Mouse (Mus musculus) kidney, postnatal 0 days (tissue): ENCODE data around the gene Tspan18. TPM values are rescaled to one million over a fixed set of nuclear protein-coding genes. Genes with fewer than 3 reads are reported as not detected.
A peak's percentile ranks its signal among the peaks of the same experiment; 100 is the strongest.

ENCODE experiments used
- ATAC-seq: fragments of 200-750 bp; cut with Nextera tagmentation; replicated peaks from 2 replicates; pipeline ENCODE4 v1.8.0; 2017; ENCODE audit warnings: low read depth, moderate number of reproducible peaks, moderate TSS enrichment, moderate library complexity; ENCODE audit not compliant: low FRiP score
- DNase-seq: peaks from one replicate; pipeline ENCODE4 v3.0.0-alpha.2; 2016; ENCODE audit warnings: low spot score
- H3K27ac ChIP-seq: fragments of 300-500 bp; sonication (generic); 2 replicates; pipeline ENCODE4 v1.5.1; 2014; ENCODE audit warnings: mild to moderate bottlenecking
- H3K27me3 ChIP-seq: fragments of 300-500 bp; sonication (generic); 2 replicates; pipeline ENCODE4 v1.6.1; 2014; ENCODE audit warnings: low read length, mixed read lengths; ENCODE audit not compliant: insufficient read depth
- H3K36me3 ChIP-seq: fragments of 300-500 bp; sonication (generic); 2 replicates; pipeline ENCODE4 v1.6.1; 2014; ENCODE audit warnings: low read length, mixed read lengths; ENCODE audit not compliant: insufficient read depth
- H3K4me1 ChIP-seq: fragments of 300-500 bp; sonication (generic); replicated peaks from 2 replicates; pipeline ENCODE4 v1.6.1; 2014; ENCODE audit warnings: antibody characterized with exemption, low read length, mixed read lengths; ENCODE audit not compliant: insufficient read depth
- H3K4me2 ChIP-seq: fragments of 300-500 bp; sonication (generic); 2 replicates; pipeline ENCODE4 v1.6.1; 2014; ENCODE audit warnings: mild to moderate bottlenecking, low read length, moderate library complexity, mixed read lengths
- H3K4me3 ChIP-seq: fragments of 300-500 bp; sonication (generic); replicated peaks from 2 replicates; pipeline ENCODE4 v1.5.1; 2014; ENCODE audit warnings: low read depth, low read length
- H3K9ac ChIP-seq: fragments of 300-500 bp; sonication (generic); 2 replicates; pipeline ENCODE4 v1.6.1; 2014; ENCODE audit warnings: low read depth, low read length
- H3K9me3 ChIP-seq: fragments of 300-500 bp; sonication (generic); replicated peaks from 2 replicates; pipeline ENCODE4 v1.6.1; 2016; ENCODE audit warnings: low read length, inconsistent platforms, mixed read lengths
- CTCF ChIP-seq: IDR thresholded peaks from 2 replicates; pipeline ENCODE4 v1.5.1; 2016; ENCODE audit warnings: antibody characterized with exemption, low read depth, mild to moderate bottlenecking, moderate library complexity
- WGBS: fragments of 180-500 bp; shearing (Covaris S2); extraction: QIAGEN DNeasy Blood & Tissue Kit; methylation state at CpG from one replicate; pipeline ENCODE4 v1.1.7; 2014; 5-methylcytosine and 5-hydroxymethylcytosine counted together
- polyA plus RNA-seq: library from polyadenylated mRNA; unstranded; fragments of >200 nt; fragmentation: Nextera tagmentation; extraction: Ambion mirVana; gene quantifications from 2 replicates; pipeline ENCODE4 v1.2.1, GENCODE M21; 2015

Tspan18 gene
- 26.4 and 29.2 TPM in 2 replicates for polyA plus RNA-seq

DNA sequence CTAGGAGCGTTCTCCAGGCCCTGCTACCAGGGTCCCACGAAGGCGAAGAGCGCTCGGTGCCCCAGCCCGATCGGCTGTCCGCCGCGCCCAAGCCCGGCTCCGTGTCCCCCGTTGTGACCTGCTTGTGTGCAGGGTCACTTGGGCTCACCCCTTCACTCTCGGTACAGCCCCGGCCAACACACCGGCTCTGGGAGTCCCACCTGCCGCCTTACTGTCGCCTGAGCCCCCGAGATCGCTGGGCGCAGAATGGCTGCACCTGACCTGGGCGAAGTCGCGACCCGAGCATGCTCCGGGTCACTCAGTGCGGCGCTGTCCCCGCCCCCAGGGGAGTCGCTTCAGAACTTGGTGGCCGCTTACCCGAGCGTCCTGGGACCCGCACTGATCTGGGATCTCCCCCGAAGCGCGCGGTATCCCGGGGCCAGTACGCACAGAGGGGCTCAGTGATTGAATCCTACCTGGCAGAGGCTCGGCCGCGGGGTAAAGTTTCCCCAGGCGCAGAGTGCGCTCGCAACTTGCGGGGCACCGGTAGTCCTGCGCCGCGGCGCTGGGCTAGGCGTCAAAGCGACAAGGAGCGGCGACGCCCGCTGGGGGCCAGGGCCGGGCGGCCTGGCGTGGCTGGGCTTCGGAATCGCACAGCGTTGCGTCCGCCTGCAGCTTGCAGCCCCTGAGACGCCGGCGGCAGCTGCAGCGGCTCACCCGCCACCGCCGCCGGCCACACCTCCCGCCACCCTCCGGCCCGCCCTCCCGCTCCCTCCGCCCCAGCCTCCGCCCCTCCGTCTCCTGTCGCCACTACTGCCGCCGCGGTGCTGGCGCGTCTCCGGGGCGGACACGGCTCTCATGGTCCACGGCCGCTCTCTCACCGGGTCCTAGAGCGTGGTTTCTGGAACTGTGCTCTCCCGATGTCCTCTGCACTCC is at the start of gene Tspan18:
Gene Tspan18, minus strand, starts transcription at position 689 of the 915 bp plus-strand sequence.
- H3K9me3 ChIP-seq, result no peaks in the 10 kb centered on the region
- H3K4me2 ChIP-seq, result peak within 1 kb of the TSS; percentile 97
- ATAC-seq (peak; percentile 82), DNase-seq (peak; percentile 94)
- WGBS, result under 1% methylated on average over 89 of the region's 95 CpGs
- peak within 1 kb of the TSS; percentile 69 for H3K4me3 ChIP-seq
- no peak for TF ChIP-seq CTCF
- no peaks in the 10 kb centered on the region for H3K36me3 ChIP-seq
- peak within 1 kb of the TSS; percentile 78 for H3K9ac ChIP-seq
- 0 out of 2 replicates have a peak, but pooled peaks cover 13% of the 10 kb centered on the region for H3K4me1 ChIP-seq
- H3K27ac ChIP-seq, result peak within 1 kb of the TSS; percentile 80
- no peaks in the 10 kb centered on the region for H3K27me3 ChIP-seq

DNA sequence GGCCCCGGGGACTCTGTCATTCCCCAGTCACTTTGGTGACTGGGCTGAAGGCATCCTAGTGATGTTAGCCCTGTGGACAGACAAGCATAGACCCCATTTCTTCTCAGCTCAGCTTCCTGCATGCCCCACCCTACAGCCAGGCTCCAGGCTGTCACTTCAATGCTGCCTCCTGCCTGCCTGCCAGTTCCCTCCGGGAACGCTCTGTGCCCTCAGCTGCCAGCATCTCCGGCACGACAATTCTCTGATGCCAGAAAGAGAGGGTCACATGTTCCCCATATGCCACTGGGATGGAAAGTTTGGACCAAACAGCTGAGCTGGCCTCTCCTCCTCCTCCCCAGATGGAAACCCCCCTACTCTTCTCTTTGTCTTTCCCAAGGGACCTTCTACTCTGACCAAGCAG is 49.5 kb upstream of the Tspan18 start:
- no peaks in the 10 kb centered on the region for H3K4me1 ChIP-seq
- no peaks in the 10 kb centered on the region for H3K27me3 ChIP-seq
- ATAC-seq (no peak), DNase-seq (no peak)
- H3K36me3 ChIP-seq, result no peaks in the 10 kb centered on the region
- H3K27ac ChIP-seq, result no peak overlapping the region
- H3K4me3 ChIP-seq, result no peak overlapping the region
- WGBS, result 75% methylated on average over 5 of the region's 5 CpGs
- TF ChIP-seq CTCF, result no peak
- no peak overlapping the region for H3K4me2 ChIP-seq
- H3K9ac ChIP-seq, result no peak overlapping the region
- H3K9me3 ChIP-seq, result no peaks in the 10 kb centered on the region

DNA sequence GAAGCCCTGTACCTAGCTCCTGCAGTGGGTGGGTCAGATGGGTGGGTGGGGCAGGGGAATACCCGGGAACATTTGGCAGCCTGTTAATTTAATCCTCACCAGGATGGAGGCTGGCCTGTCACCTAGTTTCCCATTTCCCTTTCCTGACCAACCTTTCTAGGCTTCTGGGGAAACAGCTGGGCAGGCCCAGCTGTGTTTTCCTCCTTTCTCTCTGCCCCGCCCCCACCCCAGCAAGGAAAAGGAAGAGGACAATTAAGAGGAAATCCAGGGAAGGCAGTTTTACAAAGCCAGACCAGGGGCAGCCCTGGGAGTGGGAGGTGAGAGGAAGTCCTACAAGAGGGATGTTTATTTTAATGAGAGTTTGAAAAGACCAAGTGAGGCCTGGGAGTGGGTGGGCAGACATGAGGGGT is 46.4 kb upstream of the Tspan18 start:
- H3K4me1 ChIP-seq, result no peaks in the 10 kb centered on the region
- no peaks in the 10 kb centered on the region for H3K9me3 ChIP-seq
- DNase-seq (peak; percentile 44), ATAC-seq (no peak)
- H3K9ac ChIP-seq, result no peak overlapping the region
- H3K4me2 ChIP-seq, result no peak overlapping the region
- no peaks in the 10 kb centered on the region for H3K36me3 ChIP-seq
- no peak overlapping the region for H3K4me3 ChIP-seq
- 6% methylated on average over 1 of the region's 2 CpGs for WGBS
- no peak for TF ChIP-seq CTCF
- H3K27ac ChIP-seq, result no peak overlapping the region
- no peaks in the 10 kb centered on the region for H3K27me3 ChIP-seq

DNA sequence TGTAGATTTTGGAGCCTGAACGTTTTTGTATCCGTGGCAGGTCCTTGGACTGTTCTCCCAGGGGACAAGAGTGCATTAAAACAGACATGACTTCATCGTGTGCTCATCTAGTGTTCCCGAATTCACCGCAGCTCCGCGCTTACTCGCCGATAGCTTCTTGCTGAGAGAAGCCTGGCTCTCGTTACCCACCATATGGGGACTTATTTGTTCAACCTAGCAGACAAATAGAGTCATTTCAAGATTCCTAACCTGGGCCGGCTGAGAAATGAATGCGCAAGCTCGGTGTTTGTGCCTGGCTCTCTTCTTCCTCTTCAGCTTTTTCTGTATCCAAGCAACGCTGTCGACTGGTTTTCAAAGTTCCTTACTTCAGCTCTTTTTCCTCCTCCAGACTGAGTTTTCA is 43.5 kb upstream of the Tspan18 start:
- Histone ChIP-seq H3K9ac (no peak overlapping the region), H3K4me1 (no peaks in the 10 kb centered on the region), H3K9me3 (no peaks in the 10 kb centered on the region), H3K27me3 (no peaks in the 10 kb centered on the region), H3K4me3 (no peak overlapping the region), H3K27ac (no peak overlapping the region), H3K4me2 (no peak overlapping the region), H3K36me3 (no peaks in the 10 kb centered on the region)
- DNase-seq (no peak), ATAC-seq (no peak)
- no peak for TF ChIP-seq CTCF
- 61% methylated on average over 15 of the region's 15 CpGs for WGBS

DNA sequence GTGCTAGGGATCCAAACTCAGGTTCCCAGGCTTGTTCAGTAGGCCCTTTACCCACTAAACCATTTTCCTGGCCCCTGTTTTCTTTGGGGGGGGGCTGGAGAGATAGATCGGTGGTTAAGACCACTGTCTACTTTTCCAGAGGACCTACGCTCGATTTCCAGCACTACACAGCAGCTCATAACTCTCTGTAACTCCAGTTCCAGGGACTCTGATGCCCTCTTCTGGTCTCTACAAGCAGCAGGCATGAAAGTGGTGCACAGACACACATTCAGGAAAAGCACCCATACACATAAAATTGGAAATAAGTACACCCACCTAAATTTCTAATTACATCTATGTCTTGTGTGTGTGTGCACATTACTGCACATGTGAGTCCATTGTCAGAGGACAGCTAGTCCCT is 42.9 kb upstream of the Tspan18 start:
- ATAC-seq (no peak), DNase-seq (no peak)
- no peaks in the 10 kb centered on the region for H3K27me3 ChIP-seq
- H3K4me1 ChIP-seq, result no peaks in the 10 kb centered on the region
- no peak overlapping the region for H3K9ac ChIP-seq
- no peaks in the 10 kb centered on the region for H3K36me3 ChIP-seq
- H3K9me3 ChIP-seq, result no peaks in the 10 kb centered on the region
- no peak overlapping the region for H3K4me3 ChIP-seq
- TF ChIP-seq CTCF, result no peak; the same call in 1 of the 2 replicates
- H3K4me2 ChIP-seq, result no peak overlapping the region
- H3K27ac ChIP-seq, result no peak overlapping the region
- WGBS, result 91% methylated on average over 3 of the region's 3 CpGs

DNA sequence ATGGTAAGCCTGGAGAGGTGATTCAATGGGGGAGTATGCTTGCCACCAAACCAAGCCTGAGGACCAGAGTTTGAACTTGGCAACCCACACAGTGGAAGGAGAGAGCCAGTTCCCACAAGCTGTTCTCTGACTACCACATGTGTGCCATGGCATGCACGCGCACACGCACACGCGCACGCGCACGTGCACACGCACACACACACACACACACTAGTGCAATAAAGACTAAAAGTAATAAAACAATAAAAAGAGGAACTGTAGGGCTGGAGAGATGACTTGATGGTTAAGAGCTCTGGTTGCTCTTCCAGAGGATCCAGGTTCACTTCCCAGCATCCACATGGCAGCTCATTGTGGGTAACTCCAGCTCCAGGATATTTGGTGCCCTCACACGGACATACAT is 38.6 kb upstream of the Tspan18 start:
- H3K27ac ChIP-seq, result no peak overlapping the region
- H3K4me3 ChIP-seq, result no peak overlapping the region
- H3K36me3 ChIP-seq, result no peaks in the 10 kb centered on the region
- H3K4me2 ChIP-seq, result no peak overlapping the region
- H3K9me3 ChIP-seq, result no peaks in the 10 kb centered on the region
- no peaks in the 10 kb centered on the region for H3K27me3 ChIP-seq
- DNase-seq (no peak), ATAC-seq (no peak)
- H3K4me1 ChIP-seq, result no peaks in the 10 kb centered on the region
- whole genome bisulfite sequencing, result 95% methylated on average over 10 of the region's 10 CpGs
- H3K9ac ChIP-seq, result no peak overlapping the region
- TF ChIP-seq CTCF, result no peak
